Mouse (Mus musculus): Measurements from ENCODE around the gene Bco2.

DNA sequence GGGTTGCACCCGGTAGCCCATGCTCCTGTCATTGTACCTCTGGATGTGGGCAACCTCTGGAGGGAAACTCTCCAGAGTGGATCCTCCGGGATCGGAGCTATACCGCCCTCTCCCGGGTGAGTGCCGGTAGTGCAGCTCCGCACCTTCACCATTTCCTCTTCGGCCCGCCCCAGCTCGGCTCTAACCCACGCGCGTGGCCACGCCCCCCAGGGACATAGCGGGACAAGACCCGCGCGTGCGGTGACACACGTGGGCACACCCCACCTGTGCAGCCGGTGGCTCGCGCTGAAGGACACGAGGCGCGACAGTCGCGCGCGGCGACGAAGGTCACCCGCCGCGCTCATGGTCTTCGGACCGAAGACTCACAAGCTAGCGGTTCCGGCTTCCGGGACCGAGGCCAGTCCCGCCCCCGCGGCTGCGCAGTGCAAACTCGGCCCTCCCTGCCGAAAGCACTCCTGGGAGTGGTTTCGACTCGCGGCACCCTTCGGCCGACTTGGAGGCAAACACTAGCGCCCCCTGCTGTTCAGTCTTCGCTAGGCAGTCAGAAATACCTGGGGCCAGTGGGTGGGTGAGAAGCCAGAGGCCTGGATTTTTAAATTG, 26.6 kb downstream of the Bco2 start, which contains the start of gene Pts:
- TF ChIP-seq POLR2A (IDR thresholded peaks at IDR 0.05; ENCODE audit: borderline replicate concordance, low read depth, low read length) (no peak), CTCF (IDR thresholded peaks at IDR 0.05; ENCODE audit: low read depth, low read length) (peak; percentile 88)
